ENCODE assay signal across 11 mouse cellular contexts in the genomic region with DNA sequence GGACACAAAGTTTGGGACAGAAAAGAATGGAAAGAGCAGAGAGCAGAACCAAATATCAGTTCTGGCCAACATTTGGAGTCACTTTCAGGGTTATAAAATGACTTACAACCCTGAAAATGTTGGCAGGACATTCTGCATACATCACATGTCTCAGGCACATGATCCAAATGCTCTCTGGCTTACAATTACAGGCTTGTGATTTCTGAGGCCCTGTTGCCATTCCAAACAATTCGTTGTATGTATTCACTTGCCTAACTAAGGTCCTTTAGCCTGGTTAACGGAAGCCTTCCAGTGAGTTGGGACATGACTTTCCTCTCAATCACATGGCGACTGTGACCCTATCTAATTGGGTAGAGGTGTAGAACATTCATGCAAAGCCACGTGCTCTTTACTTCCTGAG.
DNase-seq lines count a peak whose midpoint lies in the region; ATAC-seq lines count a peak whose summit lies in the region.
"Had no signal": no experiment of that assay in that cellular context is flagged by ENCODE, and none has a peak within 500 bp of the region (broad histone marks: within the 10 kb centered on the region; RNA-seq: fewer than 3 reads in every experiment).

No protein-coding gene starts in this region.

- no peaks in the 10 kb centered on the region for H3K36me3 ChIP-seq in kidney, embryonic 14.5 days (ENCODE audit: control insufficient read depth, insufficient read depth, low read length)
- H3K36me3 ChIP-seq in intestine, embryonic 16.5 days (ENCODE audit: control insufficient read depth, insufficient read depth, low read length) = no peaks in the 10 kb centered on the region
- H3K36me3 ChIP-seq: neural tube, embryonic 15.5 days had no signal

- no peak overlapping the region for H3K4me3 ChIP-seq in kidney, embryonic 14.5 days (ENCODE audit: low read length)
- H3K4me3 ChIP-seq in intestine, embryonic 16.5 days (ENCODE audit: low read length) = no peak overlapping the region
- H3K4me3 ChIP-seq: neural tube, embryonic 15.5 days had no signal

- DNase-seq in kidney, adult 9 months = peak; percentile 33
- peak; percentile 50 for DNase-seq in NIH3T3 (ENCODE audit: low read depth)
- peak; percentile 48 for DNase-seq in adrenal gland, postnatal 14 days
- DNase-seq in heart, postnatal 10 days = peak; percentile 51 to 64
- no peak for DNase-seq in MN1 (ENCODE audit: low spot score)
- DNase-seq: cerebellum, adult 2 months; left cerebral cortex, postnatal 4 days had no signal

- H3K4me1 ChIP-seq in kidney, embryonic 14.5 days (ENCODE audit: control insufficient read depth, insufficient read depth, low read length) = no peaks in the 10 kb centered on the region
- H3K4me1 ChIP-seq in intestine, embryonic 16.5 days (ENCODE audit: control insufficient read depth, insufficient read depth, low read length) = no peaks in the 10 kb centered on the region
- H3K4me1 ChIP-seq: neural tube, embryonic 15.5 days had no signal

- WGBS in kidney, embryonic 14.5 days = 88% methylated on average over 4 of the region's 4 CpGs
- WGBS in intestine, embryonic 16.5 days = 88% methylated on average over 4 of the region's 4 CpGs

- no peak overlapping the region for H3K27ac ChIP-seq in kidney, embryonic 14.5 days (ENCODE audit: low read depth, low read length)
- H3K27ac ChIP-seq in intestine, embryonic 16.5 days (ENCODE audit: low read length) = no peak overlapping the region
- H3K27ac ChIP-seq: neural tube, embryonic 15.5 days had no signal

- no peak for ATAC-seq in kidney, embryonic 14.5 days (ENCODE audit: low FRiP score, low TSS enrichment)
- no peak for ATAC-seq in intestine, embryonic 16.5 days
- ATAC-seq: activated CD4-positive, CD25-positive, alpha-beta regulatory T cell, adult 4 months had no signal

- intact Hi-C loops in heart, postnatal 10 days (cut with DNase I) = no loop called here

- H3K4me2 ChIP-seq in kidney, embryonic 14.5 days (replicated peaks; ENCODE audit: low read depth, low read length) = no peak overlapping the region
- H3K4me2 ChIP-seq in intestine, embryonic 16.5 days (ENCODE audit: low read depth, low read length) = no peak overlapping the region
- H3K4me2 ChIP-seq: neural tube, embryonic 15.5 days had no signal

- no peaks in the 10 kb centered on the region for H3K27me3 ChIP-seq in kidney, embryonic 14.5 days (ENCODE audit: control insufficient read depth, insufficient read depth, low read length)
- H3K27me3 ChIP-seq in intestine, embryonic 16.5 days (replicated peaks; ENCODE audit: control insufficient read depth, insufficient read depth, low read length) = no peaks in the 10 kb centered on the region
- H3K27me3 ChIP-seq: neural tube, embryonic 15.5 days had no signal

- H3K9ac ChIP-seq in kidney, embryonic 14.5 days (ENCODE audit: low read depth, low read length) = no peak overlapping the region
- no peak overlapping the region for H3K9ac ChIP-seq in intestine, embryonic 16.5 days (ENCODE audit: low read depth, low read length)
- H3K9ac ChIP-seq: neural tube, embryonic 15.5 days had no signal

- H3K9me3 ChIP-seq in kidney, embryonic 14.5 days (ENCODE audit: control insufficient read depth, low read length) = no peaks in the 10 kb centered on the region
- H3K9me3 ChIP-seq in intestine, embryonic 16.5 days (ENCODE audit: control insufficient read depth, low read length) = no peaks in the 10 kb centered on the region
- H3K9me3 ChIP-seq: neural tube, embryonic 15.5 days had no signal
